Mouse (Mus musculus) spleen, adult 2 months (tissue): ENCODE results near the gene Cherp.

Source experiments
- CTCF ChIP-seq: fragments of 200-500 bp; IDR thresholded peaks from 2 replicates; pipeline ENCODE4 v1.5.1; 2011; ENCODE audit warnings: mild to moderate bottlenecking, inconsistent platforms; ENCODE audit not compliant: insufficient read depth, insufficient read length, insufficient replicate concordance; ENCODE audit errors: extremely low read depth
- POLR2A ChIP-seq: fragments of 200-500 bp; IDR thresholded peaks from 2 replicates; pipeline ENCODE4 v1.6.1; 2011; ENCODE audit warnings: low read depth, low read length, inconsistent platforms

GRCm38 (mm10) chr8:72517421-72517988, 42.5 kb upstream of the Cherp start:
- TF ChIP-seq CTCF: no peak
- no peak for TF ChIP-seq POLR2A
